Mouse (Mus musculus) retina, embryonic 14.5 days (tissue): Measurements from ENCODE around the gene Fmo1.

Experiments used
- DNase-seq: peaks from one replicate; pipeline ENCODE4 v3.0.0-alpha.2; 2015; ENCODE audit warnings: low spot score

Fmo1 gene

GRCm38 (mm10) chr1:162866280-162866681 is at the start of gene Fmo1:
TSS of gene Fmo1 (minus strand) at chr1:162866610.
- DNase-seq = no peak

- DNase-seq = no peak
Measured at GRCm38 (mm10) chr1:162914932-162915556, 48.6 kb upstream of the Fmo1 start.

- DNase-seq = no peak
Measured at GRCm38 (mm10) chr1:162912085-162912484, 45.7 kb upstream of the Fmo1 start.

- DNase-seq = no peak
Measured at GRCm38 (mm10) chr1:162901879-162902278, 35.5 kb upstream of the Fmo1 start.

GRCm38 (mm10) chr1:162897838-162898811 is 31.7 kb upstream of the Fmo1 start, which contains the start of gene Fmo2:
TSS of gene Fmo2 (minus strand) at chr1:162898726.
- no peak for DNase-seq

- peak; percentile 85 for DNase-seq
Measured at GRCm38 (mm10) chr1:162895900-162896299, 29.5 kb upstream of the Fmo1 start.

GRCm38 (mm10) chr1:162893014-162893413 is 26.6 kb upstream of the Fmo1 start:
- DNase-seq = no peak

GRCm38 (mm10) chr1:162891980-162892451 is 25.6 kb upstream of the Fmo1 start:
- no peak for DNase-seq

GRCm38 (mm10) chr1:162888646-162889045 is 22.2 kb upstream of the Fmo1 start:
- DNase-seq = no peak

- DNase-seq = no peak
Measured at GRCm38 (mm10) chr1:162887644-162888043, 21.2 kb upstream of the Fmo1 start.

GRCm38 (mm10) chr1:162886138-162886816 is 19.9 kb upstream of the Fmo1 start:
- DNase-seq = no peak

- DNase-seq = no peak
Measured at GRCm38 (mm10) chr1:162882681-162883080, 16.3 kb upstream of the Fmo1 start.

- DNase-seq = peak; percentile 67
Measured at GRCm38 (mm10) chr1:162879595-162880369, 13.4 kb upstream of the Fmo1 start.

- DNase-seq = no peak
Measured at GRCm38 (mm10) chr1:162875091-162875490, 8.7 kb upstream of the Fmo1 start.

GRCm38 (mm10) chr1:162871701-162872311 is 5.4 kb upstream of the Fmo1 start:
- no peak for DNase-seq

GRCm38 (mm10) chr1:162870978-162871377 is 4.6 kb upstream of the Fmo1 start:
- DNase-seq = no peak

- no peak for DNase-seq
Measured at GRCm38 (mm10) chr1:162867396-162867795, 986 bp upstream of the Fmo1 start.

- DNase-seq = no peak
Measured at GRCm38 (mm10) chr1:162865493-162865830, 948 bp downstream of the Fmo1 start.

- no peak for DNase-seq
Measured at GRCm38 (mm10) chr1:162864816-162865492, 1.5 kb downstream of the Fmo1 start.

GRCm38 (mm10) chr1:162864279-162864678 is 2.1 kb downstream of the Fmo1 start:
- DNase-seq = no peak

GRCm38 (mm10) chr1:162863579-162863978 is 2.8 kb downstream of the Fmo1 start:
- no peak for DNase-seq
